Mouse (Mus musculus): ENCODE results near the gene Wdfy3. TPM values are rescaled to one million over a fixed set of nuclear protein-coding genes. Genes with fewer than 3 reads are reported as not detected.

Wdfy3 gene
- total and polyA plus RNA-seq, 2 experiments: 14.4 to 17.0 TPM

GRCm38 (mm10) chr5:102063013-102063752 is 6.5 kb downstream of the Wdfy3 start:
- Histone ChIP-seq H3K4me3 (ENCODE audit: insufficient read depth, low read depth, low read length) (no peak overlapping the region), H3K27me3 (ENCODE audit: control insufficient read depth, insufficient read depth, low read length) (no peaks in the 10 kb centered on the region), H3K36me3 (ENCODE audit: control insufficient read depth, insufficient read depth, low read length) (no peaks in the 10 kb centered on the region), H3K27ac (replicated peaks; ENCODE audit: insufficient read depth, low read depth, low read length) (no peak overlapping the region), H3K79me2 (ENCODE audit: control insufficient read depth, insufficient read depth, low read length) (peaks cover 52% of the 10 kb centered on the region), H3K4me1 (ENCODE audit: control insufficient read depth, insufficient read depth, low read length) (peaks cover 7% of the 10 kb centered on the region; the same call in 1 of the 2 replicates), H3K9ac (ENCODE audit: low read depth, low read length) (no peak overlapping the region)
- TF ChIP-seq CTCF (IDR thresholded peaks at IDR 0.05; ENCODE audit: low read depth, low read length): no peak
- TF ChIP-seq POLR2A (IDR thresholded peaks at IDR 0.05; ENCODE audit: extremely low read depth, insufficient read depth, low read length): no peak
- no peak for DNase-seq (ENCODE audit: extremely low read depth, low read depth, low spot score)
- WGBS: 70% methylated on average over 18 of the region's 18 CpGs

- no peak overlapping the region for H3K4me3 ChIP-seq (ENCODE audit: insufficient read depth, low read depth, low read length)
- peaks cover 7% of the 10 kb centered on the region; the same call in 1 of the 2 replicates for H3K4me1 ChIP-seq (ENCODE audit: control insufficient read depth, insufficient read depth, low read length)
- H3K27ac ChIP-seq (replicated peaks; ENCODE audit: insufficient read depth, low read depth, low read length): no peak overlapping the region
- peaks cover 49% of the 10 kb centered on the region for H3K79me2 ChIP-seq (ENCODE audit: control insufficient read depth, insufficient read depth, low read length)
- DNase-seq (ENCODE audit: extremely low read depth, low read depth, low spot score): no peak
- H3K9ac ChIP-seq (ENCODE audit: low read depth, low read length): no peak overlapping the region
- no peaks in the 10 kb centered on the region for H3K36me3 ChIP-seq (ENCODE audit: control insufficient read depth, insufficient read depth, low read length)
- TF ChIP-seq POLR2A (IDR thresholded peaks at IDR 0.05; ENCODE audit: extremely low read depth, insufficient read depth, low read length) (no peak), CTCF (IDR thresholded peaks at IDR 0.05; ENCODE audit: low read depth, low read length) (no peak)
- 67% methylated on average over 5 of the region's 5 CpGs for WGBS
- no peaks in the 10 kb centered on the region for H3K27me3 ChIP-seq (ENCODE audit: control insufficient read depth, insufficient read depth, low read length)
Observed at GRCm38 (mm10) chr5:102061816-102062215, 7.9 kb downstream of the Wdfy3 start.

GRCm38 (mm10) chr5:102055946-102056345 is 13.8 kb downstream of the Wdfy3 start:
- peaks cover 24% of the 10 kb centered on the region for H3K4me1 ChIP-seq (ENCODE audit: control insufficient read depth, insufficient read depth, low read length)

GRCm38 (mm10) chr5:102055130-102055641 is 14.5 kb downstream of the Wdfy3 start:
- Histone ChIP-seq H3K27me3 (ENCODE audit: control insufficient read depth, insufficient read depth, low read length) (no peaks in the 10 kb centered on the region), H3K4me3 (ENCODE audit: insufficient read depth, low read depth, low read length) (no peak overlapping the region), H3K27ac (replicated peaks; ENCODE audit: insufficient read depth, low read depth, low read length) (peak overlapping the region; percentile 56), H3K9ac (ENCODE audit: low read depth, low read length) (peak overlapping the region; percentile 4; the same call in 1 of the 2 replicates), H3K4me1 (ENCODE audit: control insufficient read depth, insufficient read depth, low read length) (peaks cover 24% of the 10 kb centered on the region), H3K36me3 (ENCODE audit: control insufficient read depth, insufficient read depth, low read length) (no peaks in the 10 kb centered on the region), H3K79me2 (ENCODE audit: control insufficient read depth, insufficient read depth, low read length) (peaks cover 36% of the 10 kb centered on the region)
- 4% methylated on average over 3 of the region's 3 CpGs for WGBS
- TF ChIP-seq POLR2A (IDR thresholded peaks at IDR 0.05; ENCODE audit: extremely low read depth, insufficient read depth, low read length): no peak
- no peak for TF ChIP-seq CTCF (IDR thresholded peaks at IDR 0.05; ENCODE audit: low read depth, low read length)
- DNase-seq (ENCODE audit: extremely low read depth, low read depth, low spot score): peak; percentile 80

More at GRCm38 (mm10) chr5:102055946-102056345, 13.8 kb downstream of the Wdfy3 start:
- TF ChIP-seq CTCF (IDR thresholded peaks at IDR 0.05; ENCODE audit: low read depth, low read length) (no peak), POLR2A (IDR thresholded peaks at IDR 0.05; ENCODE audit: extremely low read depth, insufficient read depth, low read length) (no peak)
- H3K4me3 ChIP-seq (ENCODE audit: insufficient read depth, low read depth, low read length): no peak overlapping the region
- no peaks in the 10 kb centered on the region for H3K36me3 ChIP-seq (ENCODE audit: control insufficient read depth, insufficient read depth, low read length)
- DNase-seq (ENCODE audit: extremely low read depth, low read depth, low spot score): no peak
- no peak overlapping the region for H3K9ac ChIP-seq (ENCODE audit: low read depth, low read length)
- H3K27ac ChIP-seq (replicated peaks; ENCODE audit: insufficient read depth, low read depth, low read length): peak overlapping the region; percentile 39; the same call in 1 of the 2 replicates
- peaks cover 34% of the 10 kb centered on the region for H3K79me2 ChIP-seq (ENCODE audit: control insufficient read depth, insufficient read depth, low read length)
- 60% methylated on average over 7 of the region's 7 CpGs for WGBS
- H3K27me3 ChIP-seq (ENCODE audit: control insufficient read depth, insufficient read depth, low read length): no peaks in the 10 kb centered on the region

GRCm38 (mm10) chr5:102054511-102055093 is 15.1 kb downstream of the Wdfy3 start:
- Histone ChIP-seq H3K79me2 (ENCODE audit: control insufficient read depth, insufficient read depth, low read length) (peaks cover 36% of the 10 kb centered on the region), H3K27me3 (ENCODE audit: control insufficient read depth, insufficient read depth, low read length) (no peaks in the 10 kb centered on the region), H3K9ac (ENCODE audit: low read depth, low read length) (peak overlapping the region; percentile 4), H3K4me3 (ENCODE audit: insufficient read depth, low read depth, low read length) (no peak overlapping the region), H3K36me3 (ENCODE audit: control insufficient read depth, insufficient read depth, low read length) (no peaks in the 10 kb centered on the region), H3K27ac (replicated peaks; ENCODE audit: insufficient read depth, low read depth, low read length) (peak overlapping the region; percentile 56), H3K4me1 (ENCODE audit: control insufficient read depth, insufficient read depth, low read length) (peaks cover 24% of the 10 kb centered on the region)
- DNase-seq (ENCODE audit: extremely low read depth, low read depth, low spot score): peak; percentile 87
- no peak for TF ChIP-seq CTCF (IDR thresholded peaks at IDR 0.05; ENCODE audit: low read depth, low read length)
- TF ChIP-seq POLR2A (IDR thresholded peaks at IDR 0.05; ENCODE audit: extremely low read depth, insufficient read depth, low read length): no peak
- WGBS: 25% methylated on average over 11 of the region's 11 CpGs

Measured in liver, adult 2 months (tissue).